Mouse (Mus musculus) liver, embryonic 11.5 days (tissue): ENCODE measurements around the gene Aff4. TPM values are rescaled to one million over a fixed set of nuclear protein-coding genes. Genes with fewer than 3 reads are reported as not detected.

Source experiments
- ATAC-seq: fragments of 200-750 bp; cut with Nextera tagmentation; replicated peaks from 2 replicates; pipeline ENCODE4 v1.8.0; 2017; ENCODE audit warnings: moderate number of reproducible peaks, mild to moderate bottlenecking, moderate TSS enrichment, moderate library complexity; ENCODE audit not compliant: low FRiP score
- DNase-seq: peaks from one replicate; pipeline ENCODE4 v3.0.0-alpha.2; 2017; ENCODE audit warnings: low spot score
- H3K27ac ChIP-seq: fragments of 300-500 bp; sonication (generic); 2 replicates; pipeline ENCODE4 v1.5.1; 2014; ENCODE audit warnings: mild to moderate bottlenecking, low read depth, low read length, control low read depth
- H3K27me3 ChIP-seq: fragments of 300-500 bp; sonication (generic); replicated peaks from 2 replicates; pipeline ENCODE4 v1.6.1; 2014; ENCODE audit warnings: low read length, mixed read lengths; ENCODE audit not compliant: control insufficient read depth, insufficient read depth
- H3K36me3 ChIP-seq: fragments of 300-500 bp; sonication (generic); 2 replicates; pipeline ENCODE4 v1.6.1; 2014; ENCODE audit warnings: mild to moderate bottlenecking, low read length, moderate library complexity, mixed read lengths; ENCODE audit not compliant: control insufficient read depth, insufficient read depth
- H3K4me1 ChIP-seq: fragments of 300-500 bp; sonication (generic); replicated peaks from 2 replicates; pipeline ENCODE4 v1.6.1; 2014; ENCODE audit warnings: low read length, mixed read lengths; ENCODE audit not compliant: control insufficient read depth, insufficient read depth
- H3K4me2 ChIP-seq: fragments of 300-500 bp; sonication (generic); 2 replicates; pipeline ENCODE4 v1.6.1; 2014; ENCODE audit warnings: mild to moderate bottlenecking, control low read depth, moderate library complexity
- H3K4me3 ChIP-seq: fragments of 300-500 bp; sonication (generic); 2 replicates; pipeline ENCODE4 v1.5.1; 2014; ENCODE audit warnings: low read depth, low read length, control low read depth
- H3K9ac ChIP-seq: fragments of 300-500 bp; sonication (generic); 2 replicates; pipeline ENCODE4 v1.6.1; 2014; ENCODE audit warnings: low read depth, low read length, control low read depth
- H3K9me3 ChIP-seq: fragments of 300-500 bp; sonication (generic); 2 replicates; pipeline ENCODE4 v1.6.1; 2016; ENCODE audit warnings: low read length, inconsistent platforms, mixed read lengths; ENCODE audit not compliant: control insufficient read depth
- WGBS: fragments of 180-500 bp; shearing (Covaris S2); extraction: QIAGEN DNeasy Blood & Tissue Kit; methylation state at CpG from one replicate; pipeline ENCODE4 v1.1.7; 2014; 5-methylcytosine and 5-hydroxymethylcytosine counted together
- microRNA-seq: library from miRNA; unstranded; fragments of <30 nt; microRNA quantifications from one replicate; pipeline ENCODE4, GENCODE M21; 2017; ENCODE audit warnings: borderline number of aligned reads
- polyA plus RNA-seq: library from polyadenylated mRNA; unstranded; fragments of >200 nt; fragmentation: Nextera tagmentation; extraction: Ambion mirVana; gene quantifications from 2 replicates; pipeline ENCODE4 v1.2.1, GENCODE M21; 2014

Gene Aff4
- polyA plus RNA-seq, 1 experiment from 2014 or later: 16.5 TPM

DNA sequence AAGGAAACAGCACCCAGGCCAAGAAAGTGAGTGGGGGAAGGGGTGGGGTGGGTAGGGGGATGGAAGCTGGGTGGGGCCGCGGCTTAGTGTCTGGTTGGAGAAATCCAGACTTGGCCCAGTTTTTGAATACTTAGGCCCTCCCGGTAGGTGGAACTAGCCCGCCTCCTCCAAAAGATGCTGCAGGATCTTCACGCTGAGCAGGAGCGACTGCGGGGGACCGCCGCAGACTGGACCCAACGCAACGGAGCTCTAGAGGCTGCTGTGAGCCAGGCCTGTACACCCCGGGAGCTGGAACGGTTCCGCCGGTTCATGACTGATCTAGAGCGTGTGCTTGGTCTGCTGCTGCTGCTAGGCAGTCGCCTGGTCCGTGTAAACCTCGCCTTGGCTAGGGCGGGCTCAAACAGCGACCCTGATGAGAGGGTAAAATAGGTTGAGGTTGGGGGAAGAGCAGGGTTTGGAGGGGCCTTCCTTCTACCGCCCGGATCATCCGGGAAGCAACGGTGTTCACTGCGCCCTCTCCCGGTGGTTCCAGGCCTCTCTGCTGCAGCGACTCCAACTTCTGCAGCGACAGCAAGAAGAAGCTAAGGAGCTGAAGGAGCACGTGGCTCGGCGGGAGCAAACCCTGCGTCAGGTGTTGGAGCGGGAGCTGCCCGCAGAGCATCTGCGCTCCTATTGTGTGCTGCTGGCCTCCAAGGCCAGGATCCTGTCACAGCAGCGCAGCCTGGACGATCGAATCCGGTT is 115.8 kb downstream of the Aff4 start:
- 10% methylated on average over 40 of the region's 40 CpGs for WGBS
- H3K36me3 ChIP-seq: no peaks in the 10 kb centered on the region
- H3K4me2 ChIP-seq: peak overlapping the region; percentile 52
- peak; percentile 79 for DNase-seq
- peak overlapping the region; percentile 17 for H3K4me3 ChIP-seq
- peaks cover 14% of the 10 kb centered on the region for H3K4me1 ChIP-seq
- H3K27ac ChIP-seq: no peak overlapping the region
- H3K9me3 ChIP-seq: no peaks in the 10 kb centered on the region
- ATAC-seq: peak; percentile 44; the same call in 1 of the 2 replicates
- H3K9ac ChIP-seq: peak overlapping the region; percentile 4; the same call in 1 of the 2 replicates
- H3K27me3 ChIP-seq: peaks cover 82% of the 10 kb centered on the region

DNA sequence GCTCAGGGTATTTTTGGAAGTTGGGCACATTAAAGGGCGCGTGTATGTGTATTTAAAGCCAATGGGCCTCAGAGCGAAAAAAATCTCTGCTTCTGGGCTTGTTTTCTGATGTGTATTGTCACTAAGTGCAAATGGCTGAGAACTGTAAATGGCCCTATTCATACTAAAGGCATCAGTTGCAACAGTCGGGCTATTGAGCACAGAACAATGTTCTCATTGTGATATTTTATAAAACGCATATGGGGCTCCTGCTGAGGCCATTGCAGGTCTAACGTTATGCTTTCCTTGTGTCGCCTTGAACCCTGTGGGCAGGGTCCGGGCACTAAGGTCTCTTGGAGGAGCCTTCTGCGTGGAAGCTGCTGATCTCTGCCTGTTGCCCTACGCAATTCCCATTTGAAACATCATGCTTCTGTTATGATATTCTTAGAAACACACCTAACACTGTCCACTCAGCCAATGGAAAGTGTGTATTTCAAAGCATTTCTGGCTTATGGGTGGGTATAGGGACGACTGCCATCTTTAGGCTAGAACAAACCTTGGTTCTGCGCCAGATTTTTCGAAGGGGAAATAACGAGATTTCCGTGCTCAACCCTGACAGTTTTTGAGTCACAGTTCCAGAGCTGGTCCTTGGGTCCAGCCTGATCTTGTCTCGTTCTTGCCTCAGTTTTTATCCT is 118.8 kb downstream of the Aff4 start:
- Histone ChIP-seq H3K4me1 (0 out of 2 replicates have a peak, but pooled peaks cover 2% of the 10 kb centered on the region), H3K36me3 (no peaks in the 10 kb centered on the region), H3K27me3 (peaks cover 82% of the 10 kb centered on the region), H3K9me3 (no peaks in the 10 kb centered on the region), H3K4me3 (no peak overlapping the region), H3K4me2 (no peak overlapping the region; the same call in 1 of the 2 replicates), H3K9ac (no peak overlapping the region), H3K27ac (no peak overlapping the region)
- DNase-seq (no peak), ATAC-seq (no peak; the same call in 1 of the 2 replicates)
- WGBS: 46% methylated on average over 16 of the region's 16 CpGs

GRCm38 (mm10) chr11:53469968-53470695 is 119.5 kb downstream of the Aff4 start, which contains the start of gene Gm9837:
Gene Gm9837 (minus strand): TSS chr11:53470479.
- Histone ChIP-seq H3K4me2 (peak within 1 kb of the TSS; percentile 49), H3K27ac (no peak within 1 kb of the TSS), H3K9ac (no peak within 1 kb of the TSS), H3K9me3 (no peaks in the 10 kb centered on the region), H3K4me1 (0 out of 2 replicates have a peak, but pooled peaks cover 2% of the 10 kb centered on the region), H3K27me3 (peaks cover 82% of the 10 kb centered on the region), H3K4me3 (no peak within 1 kb of the TSS), H3K36me3 (no peaks in the 10 kb centered on the region)
- WGBS: 7% methylated on average over 29 of the region's 29 CpGs
- ATAC-seq: peak; percentile 61; the same call in 1 of the 2 replicates
- DNase-seq: peak; percentile 86

Small RNA genes within 50 kb of the gene (microRNA-seq; reads per million reads assigned to microRNA genes)
- gene Mir6920: not detected

Other genes with a start within 250 kb of the Aff4 start
- gene Hspa4, start 50.4 kb upstream of the Aff4 start, polyA plus RNA-seq: 154 and 166 TPM in 2 replicates
- 36.7 and 37.9 TPM in 2 replicates for gene Zcchc10, start 26.2 kb upstream of the Aff4 start, polyA plus RNA-seq
- 5.1 and 6.5 TPM in 2 replicates for gene Leap2, start 72.3 kb downstream of the Aff4 start, polyA plus RNA-seq
- 746 and 848 TPM in 2 replicates for gene Uqcrq, start 80.0 kb downstream of the Aff4 start, polyA plus RNA-seq
- 0.30 and 0.89 TPM in 2 replicates for gene Gdf9, start 80.2 kb downstream of the Aff4 start, polyA plus RNA-seq
- 0.10 TPM in 1 of 2 replicates, not detected in the other for gene Gm10447, start 106.3 kb downstream of the Aff4 start, polyA plus RNA-seq
- gene Shroom1, start 106.4 kb downstream of the Aff4 start, polyA plus RNA-seq: 2.6 and 2.7 TPM in 2 replicates
- gene Gm9837, start 119.6 kb downstream of the Aff4 start, polyA plus RNA-seq: not detected in 2 replicates
- gene Gm9945, start 129.3 kb downstream of the Aff4 start, polyA plus RNA-seq: not detected in 2 replicates
- 1.1 and 1.5 TPM in 2 replicates for gene Sowaha, start 129.4 kb downstream of the Aff4 start, polyA plus RNA-seq
- 43.4 and 47.4 TPM in 2 replicates for gene Sept8, start 168.4 kb downstream of the Aff4 start, polyA plus RNA-seq
- 22.3 and 27.4 TPM in 2 replicates for gene Kif3a, start 216.5 kb downstream of the Aff4 start, polyA plus RNA-seq